Mouse (Mus musculus) heart, postnatal 0 days (tissue): ENCODE results near the gene Mfap2.

ENCODE experiments used
- CTCF ChIP-seq: IDR thresholded peaks from 2 replicates; pipeline ENCODE4 v1.5.1; 2016; ENCODE audit warnings: antibody characterized with exemption, control low read depth, low read depth
- EP300 ChIP-seq: IDR thresholded peaks from 2 replicates; pipeline ENCODE4 v1.6.1; 2016; ENCODE audit warnings: antibody characterized with exemption, low read depth

- TF ChIP-seq CTCF (no peak), EP300 (no peak)
Observed at GRCm38 (mm10) chr4:141021614-141021929, 11.4 kb downstream of the Mfap2 start.
